In genomic region chr16:32663231-32663858, GRCm38 (mm10) we compare ENCODE assay signal across 11 mouse cellular contexts. TPM values are rescaled to one million over a fixed set of nuclear protein-coding genes. Genes with fewer than 3 reads are reported as not detected.
DNase-seq lines count a peak whose midpoint lies in the region; ATAC-seq and TF ChIP-seq lines count a peak whose summit lies in the region.
"Had no signal": no experiment of that assay in that cellular context is flagged by ENCODE, and none has a peak within 500 bp of the region (broad histone marks: within the 10 kb centered on the region; RNA-seq: fewer than 3 reads in every experiment).

No protein-coding gene starts in this region.

- H3K4me1 ChIP-seq in cerebellum, adult 2 months (ENCODE audit: control insufficient read depth, insufficient read depth, low read length): peaks cover 43% of the 10 kb centered on the region
- peaks cover 52% of the 10 kb centered on the region for H3K4me1 ChIP-seq in forebrain, embryonic 14.5 days (ENCODE audit: control insufficient read depth, insufficient read depth, low read length)
- peaks cover 89% of the 10 kb centered on the region for H3K4me1 ChIP-seq in midbrain, embryonic 13.5 days (replicated peaks)

- WGBS in cerebellum, adult 2 months: 7% methylated on average over 9 of the region's 9 CpGs
- WGBS in forebrain, embryonic 14.5 days: 55% methylated on average over 9 of the region's 9 CpGs
- WGBS in midbrain, embryonic 13.5 days: 62% methylated on average over 9 of the region's 9 CpGs

- no peak for ATAC-seq in forebrain, embryonic 14.5 days
- no peak for ATAC-seq in midbrain, embryonic 13.5 days

- H3K36me3 ChIP-seq in forebrain, embryonic 14.5 days (ENCODE audit: control insufficient read depth, insufficient read depth, low read length): 0 out of 2 replicates have a peak, but pooled peaks cover 21% of the 10 kb centered on the region
- no peaks in the 10 kb centered on the region for H3K36me3 ChIP-seq in midbrain, embryonic 13.5 days

- H3K9me3 ChIP-seq in forebrain, embryonic 14.5 days (replicated peaks; ENCODE audit: control insufficient read depth, low read length): no peaks in the 10 kb centered on the region
- no peaks in the 10 kb centered on the region for H3K9me3 ChIP-seq in midbrain, embryonic 13.5 days
- H3K9me3 ChIP-seq: embryonic facial prominence, embryonic 13.5 days had no signal

- peak overlapping the region; percentile 88 for H3K27ac ChIP-seq in layer of hippocampus, adult 2 months
- peak overlapping the region; percentile 12; the same call in 1 of the 2 replicates for H3K27ac ChIP-seq in cerebellum, adult 2 months (ENCODE audit: insufficient read depth, low read length)
- peak overlapping the region; percentile 82 for H3K27ac ChIP-seq in forebrain, embryonic 14.5 days (ENCODE audit: low read depth, low read length)
- peak overlapping the region; percentile 54 for H3K27ac ChIP-seq in midbrain, embryonic 13.5 days
- H3K27ac ChIP-seq: embryonic facial prominence, embryonic 13.5 days had no signal

- H3K27me3 ChIP-seq in cerebellum, adult 2 months (ENCODE audit: control insufficient read depth, insufficient read depth, low read length): no peaks in the 10 kb centered on the region
- no peaks in the 10 kb centered on the region for H3K27me3 ChIP-seq in forebrain, embryonic 14.5 days (replicated peaks; ENCODE audit: control insufficient read depth, insufficient read depth, low read length)
- H3K27me3 ChIP-seq in midbrain, embryonic 13.5 days: no peaks in the 10 kb centered on the region
- H3K27me3 ChIP-seq: embryonic facial prominence, embryonic 13.5 days had no signal

- H3K9ac ChIP-seq in forebrain, embryonic 14.5 days (ENCODE audit: low read length): peak overlapping the region; percentile 21; the same call in 1 of the 2 replicates
- H3K9ac ChIP-seq in midbrain, embryonic 13.5 days (replicated peaks): no peak overlapping the region
- H3K9ac ChIP-seq: embryonic facial prominence, embryonic 13.5 days had no signal

- H3K4me2 ChIP-seq in forebrain, embryonic 14.5 days (ENCODE audit: low read length): peak overlapping the region; percentile 24; the same call in 1 of the 2 replicates
- peak overlapping the region; percentile 11; the same call in 1 of the 2 replicates for H3K4me2 ChIP-seq in midbrain, embryonic 13.5 days (replicated peaks)
- H3K4me2 ChIP-seq: embryonic facial prominence, embryonic 13.5 days had no signal

- peak overlapping the region; percentile 3 for H3K4me3 ChIP-seq in layer of hippocampus, adult 2 months
- H3K4me3 ChIP-seq in cerebellum, adult 2 months (replicated peaks; ENCODE audit: insufficient read depth, low read depth, low read length): peak overlapping the region; percentile 4
- no peak overlapping the region for H3K4me3 ChIP-seq in forebrain, embryonic 14.5 days (ENCODE audit: low read depth, low read length)
- no peak overlapping the region for H3K4me3 ChIP-seq in midbrain, embryonic 13.5 days (replicated peaks)
- H3K4me3 ChIP-seq: embryonic facial prominence, embryonic 13.5 days had no signal

- TF ChIP-seq POLR2A in cerebellum, adult 2 months (IDR thresholded peaks at IDR 0.05; ENCODE audit: borderline replicate concordance, insufficient read depth, low read length): no peak

- no peak for TF ChIP-seq CTCF in layer of hippocampus, adult 2 months (conservative IDR thresholded peaks at IDR 0.05)
- no peak for TF ChIP-seq CTCF in cerebellum, adult 2 months (IDR thresholded peaks at IDR 0.05; ENCODE audit: borderline replicate concordance, insufficient read depth, low read depth, low read length)

- no peak for DNase-seq in layer of hippocampus, adult 2 months (ENCODE audit: low spot score in 2 of 2)
- DNase-seq in layer of hippocampus, postnatal 10 days (ENCODE audit: low spot score in 2 of 2): no peak
- peak; percentile 75 to 80 for DNase-seq in cerebellum, adult 2 months
- DNase-seq in forebrain, embryonic 14.5 days (ENCODE audit: low spot score): peak; percentile 61
- DNase-seq in urinary bladder, adult 18-20 months (ENCODE audit: low spot score in 2 of 2): no peak
- DNase-seq in kidney, postnatal 10 days: no peak
- no peak for DNase-seq in testis, postnatal 10 days (ENCODE audit: low spot score)
- DNase-seq: kidney, adult 11 months; thymus, postnatal 25 days had no signal

RNA-seq across cellular contexts. Expression of gene Tnk2, which starts 19.7 kb away (rescaled TPM):
- 100 to 1,000 TPM; 210 to 212 TPM for total RNA-seq in layer of hippocampus, adult 2 months (2021)
- 100 to 1,000 TPM; 114 to 128 TPM for total RNA-seq in layer of hippocampus, postnatal 10 days (2021)
- polyA plus RNA-seq in cerebellum, adult 2 months (2012; rRNA removed): 238 and 239 TPM in 2 replicates
- 11.2 and 13.1 TPM in 2 replicates for polyA plus RNA-seq in forebrain, embryonic 14.5 days (2014; fragmentation: Nextera tagmentation; extraction: Ambion mirVana)
- 15.6 and 17.7 TPM in 2 replicates for polyA plus RNA-seq in midbrain, embryonic 13.5 days (2015; fragmentation: Nextera tagmentation; extraction: Ambion mirVana)

RNA-seq across cellular contexts. Expression of gene Tfrc, which starts 54.6 kb away (rescaled TPM):
- 10 to 100 TPM; 70.3 to 72.3 TPM for total RNA-seq in layer of hippocampus, adult 2 months (2021)
- total RNA-seq in layer of hippocampus, postnatal 10 days (2021): 100 to 1,000 TPM in 1 of 2 experiments, 10 to 100 TPM in 1; 97.9 to 112 TPM
- 76.7 and 82.5 TPM in 2 replicates for polyA plus RNA-seq in cerebellum, adult 2 months (2012; rRNA removed)
- 43.9 and 56.0 TPM in 2 replicates for polyA plus RNA-seq in forebrain, embryonic 14.5 days (2014; fragmentation: Nextera tagmentation; extraction: Ambion mirVana)
- 35.8 and 45.9 TPM in 2 replicates for polyA plus RNA-seq in midbrain, embryonic 13.5 days (2015; fragmentation: Nextera tagmentation; extraction: Ambion mirVana)

Comparison
In these comparisons a context has a peak if more than half of its experiments do, and no peak if none do; other contexts are left out.
1. DNase-seq: peak in cerebellum, adult 2 months (2 of 2) and forebrain, embryonic 14.5 days (single experiment); none in layer of hippocampus, adult 2 months (0 of 2), layer of hippocampus, postnatal 10 days (0 of 2), urinary bladder, adult 18-20 months (0 of 2), kidney, postnatal 10 days (single experiment) and testis, postnatal 10 days (single experiment).
2. H3K27ac ChIP-seq: peak in every context shown above with its lines; median percentile 88 in layer of hippocampus, adult 2 months; 82 in forebrain, embryonic 14.5 days; 54 in midbrain, embryonic 13.5 days; 12 in cerebellum, adult 2 months.
3. H3K4me3 ChIP-seq: peak in layer of hippocampus, adult 2 months (single experiment) and cerebellum, adult 2 months (single experiment); none in forebrain, embryonic 14.5 days (single experiment) and midbrain, embryonic 13.5 days (single experiment).
4. RNA of gene Tnk2, which starts 19.7 kb away (polyA plus RNA-seq): 238 to 239 TPM in cerebellum, adult 2 months; 15.6 to 17.7 TPM in midbrain, embryonic 13.5 days and 11.2 to 13.1 TPM in forebrain, embryonic 14.5 days; every median in the first group is over 10 times any median in the second.